Mouse (Mus musculus) testis, adult 2 months (tissue): ENCODE measurements around the gene Ccdc138.

Experiments used
- CTCF ChIP-seq: fragments of 200-500 bp; IDR thresholded peaks from 2 replicates; pipeline ENCODE4 v1.5.1; 2012; ENCODE audit warnings: low read depth, mild to moderate bottlenecking, inconsistent platforms, low read length, moderate library complexity; ENCODE audit not compliant: control insufficient read depth, insufficient read depth, insufficient replicate concordance
- POLR2A ChIP-seq: fragments of 200-500 bp; IDR thresholded peaks from 2 replicates; pipeline ENCODE4 v1.6.1; 2012; ENCODE audit warnings: low read depth, mild to moderate bottlenecking, inconsistent platforms, low read length, moderate library complexity; ENCODE audit not compliant: control insufficient read depth

GRCm38 (mm10) chr10:58585427-58586223 is 87.9 kb downstream of the Ccdc138 start:
- TF ChIP-seq CTCF (no peak), POLR2A (no peak)
